Mouse (Mus musculus): ENCODE data around the gene Olfr1086. TPM values are rescaled to one million over a fixed set of nuclear protein-coding genes. Genes with fewer than 3 reads are reported as not detected.
"Not testable (repeated sequence)": the region's sequence is repeated elsewhere in the genome, so short reads cannot be mapped to it uniquely, and the experiment has no call there.

Gene Olfr1086
- not detected in 2 replicates for polyA plus RNA-seq (2014; fragmentation: Nextera tagmentation; extraction: Ambion mirVana)

DNA sequence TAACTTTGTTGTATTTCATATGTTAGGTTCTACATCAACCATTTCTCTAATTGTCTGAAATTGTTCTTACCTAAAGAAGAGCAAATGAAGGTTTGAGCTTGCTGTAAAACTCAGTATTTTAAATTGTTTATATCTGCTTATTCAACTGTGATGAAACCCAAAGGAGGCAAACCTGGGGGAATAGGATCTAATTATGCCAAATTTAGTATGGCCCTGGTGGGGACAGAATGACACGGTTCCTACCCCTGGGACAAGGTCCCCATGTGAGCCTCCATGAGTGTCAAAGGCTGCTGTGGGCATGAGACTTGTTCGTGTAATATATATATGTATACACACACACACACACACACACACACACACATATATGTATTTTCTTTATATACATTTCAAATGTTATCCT, at the start of gene Olfr1086:
Gene Olfr1086 (minus strand): TSS at position 101 of the 400 bp plus-strand sequence.
- Histone ChIP-seq H3K27me3 (ENCODE audit: control insufficient read depth, insufficient read depth, low read length) (no peaks in the 10 kb centered on the region), H3K27ac (ENCODE audit: low read length) (no peak within 1 kb of the TSS), H3K4me3 (ENCODE audit: low read depth, low read length) (no peak within 1 kb of the TSS), H3K4me2 (replicated peaks; ENCODE audit: low read depth, low read length) (no peak within 1 kb of the TSS), H3K36me3 (ENCODE audit: control insufficient read depth, insufficient read depth, low read length) (no peaks in the 10 kb centered on the region), H3K9ac (replicated peaks; ENCODE audit: low read depth, low read length) (no peak within 1 kb of the TSS), H3K9me3 (ENCODE audit: control insufficient read depth, low read depth, low read length) (no peaks in the 10 kb centered on the region), H3K4me1 (ENCODE audit: control insufficient read depth, insufficient read depth, low read length) (no peaks in the 10 kb centered on the region)
- 90% methylated on average over 2 of the region's 2 CpGs for WGBS
- no peak for ATAC-seq (ENCODE audit: insufficient number of reproducible peaks, insufficient read depth, low FRiP score, low read depth)

DNA sequence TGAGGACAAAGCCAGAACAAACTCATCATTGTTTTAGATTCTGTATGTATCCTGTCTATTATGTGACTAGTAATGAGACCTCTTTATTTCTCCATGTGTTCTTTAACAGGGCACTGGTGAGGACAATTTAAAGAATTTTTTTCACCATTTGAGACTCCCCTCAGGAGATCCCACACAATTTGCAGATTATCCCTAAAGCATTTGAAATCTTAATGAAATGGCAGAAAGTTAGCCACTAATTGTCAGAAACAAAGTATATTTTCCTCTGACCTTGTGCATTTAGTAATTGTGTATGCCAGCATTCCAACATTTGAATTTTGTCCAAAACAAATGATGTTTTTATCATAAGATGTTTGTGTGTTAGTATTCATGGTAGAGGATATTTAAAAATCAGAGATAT, 18.4 kb upstream of the Olfr1086 start, which contains the start of gene Olfr1087:
Gene Olfr1087 (minus strand): TSS at position 101 of the 400 bp plus-strand sequence.
- Histone ChIP-seq H3K4me1 (ENCODE audit: control insufficient read depth, insufficient read depth, low read length) (no peaks in the 10 kb centered on the region), H3K9ac (replicated peaks; ENCODE audit: low read depth, low read length) (no peak within 1 kb of the TSS), H3K27me3 (ENCODE audit: control insufficient read depth, insufficient read depth, low read length) (no peaks in the 10 kb centered on the region), H3K4me3 (ENCODE audit: low read depth, low read length) (no peak within 1 kb of the TSS), H3K36me3 (ENCODE audit: control insufficient read depth, insufficient read depth, low read length) (no peaks in the 10 kb centered on the region), H3K4me2 (replicated peaks; ENCODE audit: low read depth, low read length) (no peak within 1 kb of the TSS), H3K9me3 (ENCODE audit: control insufficient read depth, low read depth, low read length) (no peaks in the 10 kb centered on the region), H3K27ac (ENCODE audit: low read length) (no peak within 1 kb of the TSS)
- no peak for ATAC-seq (ENCODE audit: insufficient number of reproducible peaks, insufficient read depth, low FRiP score, low read depth)

DNA sequence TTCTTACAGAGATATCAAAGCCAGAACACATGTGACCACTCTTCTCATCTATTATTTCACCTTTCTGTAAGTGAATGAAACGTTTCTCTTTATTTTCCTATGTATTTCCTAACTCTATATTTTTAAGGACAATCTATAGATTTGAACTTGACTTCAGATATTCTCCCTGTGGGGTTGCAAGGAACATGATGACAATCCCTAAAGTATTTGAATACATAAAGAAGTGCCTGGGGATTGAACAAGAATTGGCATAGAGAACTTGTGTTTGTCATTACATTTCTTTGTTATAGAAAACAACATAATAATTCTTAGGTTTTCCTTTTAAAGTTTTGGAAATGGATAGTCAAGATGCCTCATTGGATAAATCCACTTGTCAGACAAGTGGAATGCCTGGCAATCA, 18.0 kb downstream of the Olfr1086 start, which contains the start of gene Olfr1085:
Gene Olfr1085 (minus strand): TSS at position 101 of the 400 bp plus-strand sequence.
- Histone ChIP-seq H3K36me3 (ENCODE audit: control insufficient read depth, insufficient read depth, low read length) (no peaks in the 10 kb centered on the region), H3K4me3 (ENCODE audit: low read depth, low read length) (no peak within 1 kb of the TSS), H3K4me1 (ENCODE audit: control insufficient read depth, insufficient read depth, low read length) (no peaks in the 10 kb centered on the region), H3K4me2 (replicated peaks; ENCODE audit: low read depth, low read length) (no peak within 1 kb of the TSS), H3K27me3 (ENCODE audit: control insufficient read depth, insufficient read depth, low read length) (no peaks in the 10 kb centered on the region), H3K27ac (ENCODE audit: low read length) (no peak within 1 kb of the TSS), H3K9me3 (ENCODE audit: control insufficient read depth, low read depth, low read length) (no peaks in the 10 kb centered on the region), H3K9ac (replicated peaks; ENCODE audit: low read depth, low read length) (no peak within 1 kb of the TSS)
- WGBS, result 29% methylated on average over 1 of the region's 1 CpGs
- ATAC-seq (ENCODE audit: insufficient number of reproducible peaks, insufficient read depth, low FRiP score, low read depth), result no peak

DNA sequence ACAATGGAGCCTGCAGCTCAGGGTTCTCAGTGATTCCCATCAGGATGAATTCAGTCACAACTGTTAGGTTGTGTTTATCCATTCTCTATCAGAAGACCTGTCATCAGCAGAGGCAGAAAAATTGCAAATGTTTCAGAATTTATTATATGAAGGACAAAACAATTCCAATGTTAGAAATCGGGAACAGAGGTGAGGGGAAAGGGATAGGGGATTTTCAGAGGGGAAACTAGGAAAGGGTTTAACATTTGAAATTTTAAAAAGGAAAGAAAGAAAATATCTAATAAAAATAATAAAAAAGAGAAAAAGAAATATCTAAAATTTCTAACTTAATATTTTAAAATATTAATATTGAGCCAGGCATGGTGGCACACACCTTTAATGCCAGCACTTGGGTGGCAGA, 40.3 kb downstream of the Olfr1086 start, which contains the start of gene Olfr1084:
Gene Olfr1084 (minus strand): TSS at position 101 of the 400 bp plus-strand sequence.
- H3K4me1 ChIP-seq (ENCODE audit: control insufficient read depth, insufficient read depth, low read length); ATAC-seq (ENCODE audit: insufficient number of reproducible peaks, insufficient read depth, low FRiP score, low read depth); H3K4me3 ChIP-seq (ENCODE audit: low read depth, low read length); H3K27me3 ChIP-seq (ENCODE audit: control insufficient read depth, insufficient read depth, low read length); H3K9me3 ChIP-seq (ENCODE audit: control insufficient read depth, low read depth, low read length); H3K4me2 ChIP-seq (replicated peaks; ENCODE audit: low read depth, low read length); H3K27ac ChIP-seq (ENCODE audit: low read length); H3K9ac ChIP-seq (replicated peaks; ENCODE audit: low read depth, low read length); H3K36me3 ChIP-seq (ENCODE audit: control insufficient read depth, insufficient read depth, low read length): not testable (repeated sequence)
- 73% methylated on average over 1 of the region's 1 CpGs for WGBS

Other genes starting within 250 kb of the Olfr1086 start
- gene Olfr1065, start 229.5 kb downstream of the Olfr1086 start, polyA plus RNA-seq (2014; fragmentation: Nextera tagmentation; extraction: Ambion mirVana), result not detected in 2 replicates
- gene Olfr1066, start 223.8 kb downstream of the Olfr1086 start, polyA plus RNA-seq (2014; fragmentation: Nextera tagmentation; extraction: Ambion mirVana), result not detected in 2 replicates
- gene Olfr228, start 192.7 kb downstream of the Olfr1086 start, polyA plus RNA-seq (2014; fragmentation: Nextera tagmentation; extraction: Ambion mirVana), result not detected in 2 replicates
- not detected in 2 replicates for gene Olfr1076, start 171.6 kb downstream of the Olfr1086 start, polyA plus RNA-seq (2014; fragmentation: Nextera tagmentation; extraction: Ambion mirVana)
- not detected in 2 replicates for gene Olfr1079, start 137.6 kb downstream of the Olfr1086 start, polyA plus RNA-seq (2014; fragmentation: Nextera tagmentation; extraction: Ambion mirVana)
- not detected in 2 replicates for gene Olfr1080, start 121.9 kb downstream of the Olfr1086 start, polyA plus RNA-seq (2014; fragmentation: Nextera tagmentation; extraction: Ambion mirVana)
- not detected in 2 replicates for gene Olfr1082, start 81.1 kb downstream of the Olfr1086 start, polyA plus RNA-seq (2014; fragmentation: Nextera tagmentation; extraction: Ambion mirVana)
- gene Olfr1084, start 40.4 kb downstream of the Olfr1086 start, polyA plus RNA-seq (2014; fragmentation: Nextera tagmentation; extraction: Ambion mirVana), result not detected in 2 replicates
- not detected in 2 replicates for gene Olfr1085, start 18.1 kb downstream of the Olfr1086 start, polyA plus RNA-seq (2014; fragmentation: Nextera tagmentation; extraction: Ambion mirVana)
- gene Olfr1087, start 18.3 kb upstream of the Olfr1086 start, polyA plus RNA-seq (2014; fragmentation: Nextera tagmentation; extraction: Ambion mirVana), result not detected in 2 replicates
- gene Olfr1089, start 53.6 kb upstream of the Olfr1086 start, polyA plus RNA-seq (2014; fragmentation: Nextera tagmentation; extraction: Ambion mirVana), result not detected in 2 replicates
- gene Olfr1090, start 78.9 kb upstream of the Olfr1086 start, polyA plus RNA-seq (2014; fragmentation: Nextera tagmentation; extraction: Ambion mirVana), result not detected in 2 replicates
- gene Olfr1093, start 102.4 kb upstream of the Olfr1086 start, polyA plus RNA-seq (2014; fragmentation: Nextera tagmentation; extraction: Ambion mirVana), result not detected in 2 replicates
- gene Olfr141, start 129.9 kb upstream of the Olfr1086 start, polyA plus RNA-seq (2014; fragmentation: Nextera tagmentation; extraction: Ambion mirVana), result not detected in 2 replicates
- not detected in 2 replicates for gene Olfr1094, start 144.6 kb upstream of the Olfr1086 start, polyA plus RNA-seq (2014; fragmentation: Nextera tagmentation; extraction: Ambion mirVana)
- gene Olfr1095, start 171.6 kb upstream of the Olfr1086 start, polyA plus RNA-seq (2014; fragmentation: Nextera tagmentation; extraction: Ambion mirVana), result not detected in 2 replicates
- gene Gm13723, start 194.7 kb upstream of the Olfr1086 start, polyA plus RNA-seq (2014; fragmentation: Nextera tagmentation; extraction: Ambion mirVana), result not detected in 2 replicates
- not detected in 2 replicates for gene Olfr1097, start 212.1 kb upstream of the Olfr1086 start, polyA plus RNA-seq (2014; fragmentation: Nextera tagmentation; extraction: Ambion mirVana)
- not detected in 2 replicates for gene Olfr1098, start 244.5 kb upstream of the Olfr1086 start, polyA plus RNA-seq (2014; fragmentation: Nextera tagmentation; extraction: Ambion mirVana)